Mouse (Mus musculus) A20 (cell line): Measurements from ENCODE around the gene Col4a2.
"Not testable (repeated sequence)": the region's sequence is repeated elsewhere in the genome, so short reads cannot be mapped to it uniquely, and the experiment has no call there.

Experiments
- DNase-seq: peaks from one replicate; pipeline ENCODE4 v3.0.0-alpha.2; 2011; ENCODE audit warnings: low read depth, low spot score

Gene Col4a2

GRCm38 (mm10) chr8:11457981-11458836 lies 145.6 kb downstream of the Col4a2 start:
- no peak for DNase-seq

GRCm38 (mm10) chr8:11459016-11459415 lies 146.4 kb downstream of the Col4a2 start:
- no peak for DNase-seq

GRCm38 (mm10) chr8:11460934-11461333 lies 148.3 kb downstream of the Col4a2 start:
- peak; percentile 83 for DNase-seq

DNA sequence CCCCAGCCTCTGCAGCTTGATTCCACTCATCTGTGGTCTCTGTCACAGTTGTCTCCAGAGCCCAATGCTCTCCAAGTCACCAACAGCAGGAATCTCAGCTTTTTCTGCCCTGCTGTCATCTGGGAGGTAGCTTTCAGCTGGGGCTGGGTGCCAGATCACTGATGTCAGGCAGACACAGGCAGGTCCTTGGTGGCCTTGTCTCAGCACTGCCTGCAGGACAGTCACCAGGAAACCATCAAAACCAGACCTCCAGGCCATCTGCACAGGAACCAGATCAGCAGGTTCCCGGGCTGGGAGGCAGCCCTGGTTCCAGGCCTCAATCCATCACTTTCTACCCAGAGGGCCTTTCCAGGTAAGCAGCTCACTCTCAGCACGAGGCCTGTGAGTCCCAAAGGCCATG lies 149.2 kb downstream of the Col4a2 start:
- no peak for DNase-seq

GRCm38 (mm10) chr8:11462641-11463040 lies 150.0 kb downstream of the Col4a2 start:
- DNase-seq: no peak

- peak; percentile 87 for DNase-seq
Measured at GRCm38 (mm10) chr8:11463541-11463888, 150.9 kb downstream of the Col4a2 start.

DNA sequence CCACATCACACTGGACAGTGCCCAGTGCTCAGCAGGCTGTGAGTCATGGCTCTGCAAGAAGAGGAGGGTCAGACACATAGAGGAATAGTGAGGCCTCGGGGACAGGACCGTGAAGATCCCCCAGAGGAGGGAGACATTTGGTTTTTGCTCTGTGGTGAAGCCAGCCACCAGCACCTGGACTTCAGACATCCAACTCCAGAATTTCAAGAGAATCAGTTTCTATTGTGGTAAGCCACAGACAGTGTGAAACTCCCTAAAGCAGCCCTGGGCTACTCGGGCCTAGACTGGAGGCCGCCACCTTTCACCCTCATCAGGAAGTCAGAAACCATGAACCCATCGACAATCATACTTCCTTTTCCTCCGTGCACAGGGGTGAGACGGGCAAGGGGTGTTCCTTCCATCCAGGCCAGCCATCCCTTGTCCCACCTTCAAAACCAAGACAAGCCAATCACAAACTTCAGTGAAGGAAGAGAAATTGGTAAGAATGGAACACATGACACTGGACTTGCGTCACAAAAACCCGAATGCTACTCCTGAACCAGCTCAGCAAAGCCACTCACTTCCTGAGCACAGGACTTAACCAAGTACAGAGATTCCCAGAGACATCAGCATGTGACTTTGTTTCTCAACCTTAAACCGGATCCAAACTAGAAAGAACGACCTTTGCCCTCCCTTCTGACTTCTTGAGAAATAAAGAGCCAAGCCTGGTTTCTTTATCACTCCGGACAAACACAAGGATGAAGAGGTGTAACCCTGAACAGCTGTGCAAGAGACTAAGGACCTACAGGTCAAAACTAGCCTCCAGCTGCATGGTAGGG lies 151.5 kb downstream of the Col4a2 start:
- peak; percentile 89 for DNase-seq

GRCm38 (mm10) chr8:11464707-11464964 lies 152.0 kb downstream of the Col4a2 start:
- DNase-seq: no peak

- DNase-seq: no peak
Measured at GRCm38 (mm10) chr8:11465619-11466018, 153.0 kb downstream of the Col4a2 start.

DNA sequence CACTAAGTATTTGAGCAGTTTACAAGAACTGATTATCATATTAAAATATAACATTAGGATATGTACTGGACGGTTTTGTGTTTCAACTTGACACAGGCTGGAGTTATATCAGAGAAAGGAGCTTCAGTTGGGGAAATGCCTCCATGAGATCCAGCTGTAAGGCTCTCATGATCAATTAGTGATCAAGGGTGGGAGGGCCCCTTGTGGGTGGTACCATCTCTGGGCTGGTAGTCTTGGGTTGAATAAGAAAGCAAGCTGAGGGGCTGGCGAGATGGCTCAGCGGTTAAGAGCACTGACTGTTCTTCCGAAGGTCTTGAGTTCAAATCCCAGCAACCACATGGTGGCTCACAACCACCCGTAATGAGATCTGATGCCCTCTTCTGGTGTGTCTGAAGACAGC lies 153.9 kb downstream of the Col4a2 start:
- DNase-seq: not testable (repeated sequence)

GRCm38 (mm10) chr8:11469095-11469494 lies 156.5 kb downstream of the Col4a2 start:
- DNase-seq: peak; percentile 63

GRCm38 (mm10) chr8:11470694-11471093 lies 158.1 kb downstream of the Col4a2 start:
- no peak for DNase-seq

DNA sequence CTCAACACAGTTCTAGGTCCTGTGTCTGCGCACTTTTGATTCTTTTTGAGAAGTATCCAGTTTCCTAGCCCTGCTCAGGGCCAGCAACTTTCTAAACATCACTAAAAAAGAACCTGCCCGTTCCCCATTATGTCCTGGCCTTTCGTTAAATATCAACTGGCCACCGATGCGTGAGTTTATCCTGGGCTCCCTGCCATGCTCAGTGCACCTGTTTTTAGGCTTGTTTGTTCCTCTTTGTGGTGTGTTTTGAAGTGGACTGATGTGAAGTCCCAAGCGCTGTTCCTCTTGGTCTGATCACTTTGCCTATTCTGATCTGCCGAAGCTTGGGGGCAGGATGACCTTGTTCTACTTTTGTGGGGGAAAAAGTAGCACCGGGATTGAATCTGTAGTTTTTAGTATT lies 158.7 kb downstream of the Col4a2 start:
- peak; percentile 57 for DNase-seq

DNA sequence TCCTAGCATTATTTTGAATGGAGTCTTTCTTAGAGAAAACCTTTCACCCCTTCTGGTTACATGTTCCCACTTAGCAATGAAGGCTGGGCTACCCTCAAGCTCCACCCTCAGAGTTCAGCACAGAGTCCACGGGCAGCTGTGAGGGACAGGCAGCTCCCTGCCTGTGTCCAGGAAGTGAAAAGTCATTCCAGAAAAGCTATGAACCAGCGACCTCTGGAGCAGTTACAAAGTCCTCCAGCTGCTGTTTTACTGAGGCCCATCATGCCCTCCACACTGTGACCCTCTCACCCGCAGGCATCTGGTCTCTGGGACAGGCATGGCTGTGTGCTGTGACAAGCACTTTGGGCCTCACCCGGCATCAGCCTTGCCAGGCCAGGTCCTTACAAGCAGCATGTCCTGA lies 160.5 kb downstream of the Col4a2 start:
- DNase-seq: no peak

DNA sequence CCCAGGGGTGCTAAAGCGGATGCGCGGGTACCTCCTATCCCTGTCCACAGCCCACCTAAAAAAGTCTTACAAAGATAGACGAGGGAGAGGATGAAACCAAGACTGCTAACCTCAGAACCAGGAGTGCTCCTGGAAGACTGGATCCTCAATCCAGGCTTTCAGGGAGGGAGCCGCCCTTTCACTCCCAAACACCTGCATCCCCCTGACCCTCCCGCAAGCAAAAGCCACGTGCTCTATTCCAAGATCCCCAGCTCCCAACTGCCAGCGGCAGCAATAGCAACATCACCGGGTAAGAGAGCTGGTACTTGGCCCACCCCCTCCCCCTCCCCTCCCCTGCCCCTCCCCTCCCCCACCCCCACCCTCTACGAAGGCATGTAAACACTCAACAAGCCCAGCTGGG lies 162.8 kb downstream of the Col4a2 start:
- no peak for DNase-seq

DNA sequence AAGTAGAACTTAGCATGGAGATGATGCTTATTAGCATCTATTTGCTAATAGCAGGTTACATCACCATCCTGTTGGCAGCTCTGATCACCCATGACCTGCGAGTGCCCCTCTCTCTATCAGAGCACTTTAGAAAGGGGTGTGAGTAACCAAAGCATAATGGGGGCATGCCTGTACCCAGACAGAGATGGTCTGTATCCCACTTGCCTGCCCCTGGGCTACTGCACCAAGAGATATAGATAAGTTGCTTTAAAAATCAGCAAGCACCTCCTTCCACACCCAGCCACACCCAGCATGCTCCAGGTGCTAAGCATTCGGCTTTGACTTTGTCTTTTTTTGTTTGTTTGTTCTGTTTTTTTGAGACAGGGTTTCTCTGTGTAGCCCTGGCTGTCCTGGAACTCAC lies 163.3 kb downstream of the Col4a2 start:
- DNase-seq: peak; percentile 60

GRCm38 (mm10) chr8:11476338-11477177 lies 164.0 kb downstream of the Col4a2 start:
- DNase-seq: peak; percentile 77

- no peak for DNase-seq
Measured at GRCm38 (mm10) chr8:11477178-11477553, 164.6 kb downstream of the Col4a2 start.

DNA sequence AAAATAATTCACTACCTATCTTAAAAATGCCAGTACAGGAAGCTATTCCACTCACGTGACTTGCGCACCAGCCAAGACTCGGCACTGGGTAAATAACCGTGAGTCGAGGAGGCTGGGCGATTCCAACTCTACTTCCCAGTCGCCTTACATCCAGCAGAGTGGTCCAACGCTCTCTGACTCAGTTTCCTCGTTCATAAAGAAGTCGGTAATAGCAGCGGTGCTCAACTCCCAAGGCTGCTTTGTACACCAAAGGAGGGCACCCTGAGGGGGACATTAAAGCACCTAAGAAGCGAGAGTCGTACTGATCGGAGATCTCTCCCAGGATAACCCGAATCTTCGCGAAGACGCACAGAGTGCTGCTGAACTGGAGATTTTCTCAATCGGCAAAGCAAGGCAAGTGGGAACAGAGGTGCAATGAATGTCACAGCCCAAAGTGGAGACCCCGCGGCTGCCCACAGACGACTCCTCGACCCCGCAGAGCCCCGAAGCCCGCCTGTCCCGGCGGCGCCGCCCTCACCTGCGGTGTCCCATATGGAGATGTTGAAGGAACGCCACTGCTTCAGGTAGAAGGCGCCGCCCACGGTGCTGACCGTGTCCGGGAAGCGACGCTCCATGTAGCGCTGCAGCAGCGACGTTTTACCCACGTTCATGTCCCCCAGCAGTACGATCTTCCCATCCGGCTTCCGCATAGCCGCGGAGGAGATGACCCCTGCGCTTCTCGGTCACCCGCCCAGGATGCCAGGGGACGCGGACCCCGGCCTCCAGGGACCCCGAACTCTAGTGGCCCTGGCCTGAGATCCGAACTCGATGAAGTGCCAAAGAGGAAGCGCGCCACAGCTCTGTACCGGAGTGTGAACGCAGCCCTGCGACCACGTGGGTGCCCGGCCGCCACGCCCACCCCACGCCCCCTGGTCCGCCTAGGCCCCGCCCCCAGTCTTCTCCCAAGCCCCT lies 165.5 kb downstream of the Col4a2 start, which contains the start of gene Rab20:
Gene Rab20 (minus strand): TSS at position 900 of the 951 bp plus-strand sequence.
- peak; percentile 80 for DNase-seq

- DNase-seq: no peak
Measured at GRCm38 (mm10) chr8:11478807-11479527, 166.4 kb downstream of the Col4a2 start.
